Mouse (Mus musculus) thymus, adult 18-20 months (tissue): Measurements from ENCODE around the gene Olfr1386.
"Not testable (repeated sequence)": the region's sequence is repeated elsewhere in the genome, so short reads cannot be mapped to it uniquely, and the experiment has no call there.

ENCODE experiments used
- DNase-seq, 2 experiments: peaks; one replicate each; pipeline ENCODE4 v3.0.0; 2022; ENCODE audit warnings: mixed read lengths in 2 of 2

The Olfr1386 gene

GRCm38 (mm10) chr11:49464746-49465145 is at the start of gene Olfr1386:
Gene Olfr1386, plus strand, starts transcription at chr11:49465046.
- DNase-seq = not testable (repeated sequence)

- no peak for DNase-seq
Measured at GRCm38 (mm10) chr11:49422767-49423166, 42.1 kb upstream of the Olfr1386 start, which contains the start of gene Olfr1389. Gene Olfr1389, plus strand, starts transcription at chr11:49423067.

- DNase-seq = no peak
Measured at GRCm38 (mm10) chr11:49425257-49425927, 39.5 kb upstream of the Olfr1386 start.

- no peak for DNase-seq
Measured at GRCm38 (mm10) chr11:49429641-49430040, 35.2 kb upstream of the Olfr1386 start.

- DNase-seq = no peak
Measured at GRCm38 (mm10) chr11:49436411-49436810, 28.4 kb upstream of the Olfr1386 start, which contains the start of gene Olfr1388. Gene Olfr1388, plus strand, starts transcription at chr11:49436624.

- no peak for DNase-seq
Measured at GRCm38 (mm10) chr11:49455043-49455442, 9.8 kb upstream of the Olfr1386 start, which contains the start of gene Olfr1387. Gene Olfr1387, plus strand, starts transcription at chr11:49455343.

- no peak for DNase-seq
Measured at GRCm38 (mm10) chr11:49485973-49486372, 21.1 kb downstream of the Olfr1386 start.

- DNase-seq = not testable (repeated sequence)
Measured at GRCm38 (mm10) chr11:49488770-49489169, 23.9 kb downstream of the Olfr1386 start, which contains the start of gene Olfr1385. Gene Olfr1385, plus strand, starts transcription at chr11:49489070.

GRCm38 (mm10) chr11:49518086-49518485 is 53.2 kb downstream of the Olfr1386 start:
- DNase-seq = no peak

- DNase-seq = no peak
Measured at GRCm38 (mm10) chr11:49519348-49519747, 54.5 kb downstream of the Olfr1386 start, which contains the start of gene Olfr1383. Gene Olfr1383, plus strand, starts transcription at chr11:49519648.
